Mouse (Mus musculus) midbrain, postnatal 0 days (tissue): Measurements from ENCODE around the gene Cdkn1a. TPM values are rescaled to one million over a fixed set of nuclear protein-coding genes. Genes with fewer than 3 reads are reported as not detected.

Experiments
- ATAC-seq: fragments of 200-750 bp; cut with Nextera tagmentation; 2 replicates; pipeline ENCODE4 v1.8.0; 2017; ENCODE audit warnings: moderate number of reproducible peaks, mild to moderate bottlenecking, moderate TSS enrichment, moderate library complexity; ENCODE audit not compliant: low FRiP score
- DNase-seq: peaks from one replicate; pipeline ENCODE4 v3.0.0-alpha.2; 2015; ENCODE audit warnings: low spot score
- H3K27ac ChIP-seq: fragments of 300-500 bp; sonication (generic); 2 replicates; pipeline ENCODE4 v1.5.1; 2014; ENCODE audit warnings: low read depth, mild to moderate bottlenecking, low read length, mixed read lengths
- H3K27me3 ChIP-seq: fragments of 300-500 bp; sonication (generic); 2 replicates; pipeline ENCODE4 v1.6.1; 2014; ENCODE audit warnings: low read length, control low read depth, mixed read lengths; ENCODE audit not compliant: insufficient read depth
- H3K36me3 ChIP-seq: fragments of 300-500 bp; sonication (generic); 2 replicates; pipeline ENCODE4 v1.6.1; 2014; ENCODE audit warnings: low read length, control low read depth, mixed read lengths; ENCODE audit not compliant: insufficient read depth
- H3K4me1 ChIP-seq: fragments of 300-500 bp; sonication (generic); 2 replicates; pipeline ENCODE4 v1.6.1; 2014; ENCODE audit warnings: mild to moderate bottlenecking, control low read depth, antibody characterized with exemption, low read length, mixed read lengths; ENCODE audit not compliant: insufficient read depth
- H3K4me2 ChIP-seq: fragments of 300-500 bp; sonication (generic); 2 replicates; pipeline ENCODE4 v1.6.1; 2014; ENCODE audit warnings: low read depth, mild to moderate bottlenecking, low read length, mixed read lengths; ENCODE audit not compliant: poor library complexity, severe bottlenecking
- H3K4me3 ChIP-seq: fragments of 300-500 bp; sonication (generic); 2 replicates; pipeline ENCODE4 v1.5.1; 2014; ENCODE audit warnings: low read depth, mild to moderate bottlenecking, low read length, moderate library complexity
- H3K9ac ChIP-seq: fragments of 300-500 bp; sonication (generic); replicated peaks from 2 replicates; pipeline ENCODE4 v1.6.1; 2014; ENCODE audit warnings: mild to moderate bottlenecking, low read length, moderate library complexity, mixed read lengths; ENCODE audit not compliant: poor library complexity, severe bottlenecking
- H3K9me3 ChIP-seq: fragments of 300-500 bp; sonication (generic); 2 replicates; pipeline ENCODE4 v1.6.1; 2016; ENCODE audit warnings: low read length, control low read depth
- CTCF ChIP-seq: IDR thresholded peaks from 2 replicates; pipeline ENCODE4 v1.5.1; 2016; ENCODE audit warnings: antibody characterized with exemption, mild to moderate bottlenecking
- WGBS: fragments of 180-500 bp; shearing (Covaris S2); extraction: QIAGEN DNeasy Blood & Tissue Kit; methylation state at CpG from one replicate; pipeline ENCODE4 v1.1.7; 2014; 5-methylcytosine and 5-hydroxymethylcytosine counted together
- polyA plus RNA-seq: library from polyadenylated mRNA; unstranded; fragments of >200 nt; fragmentation: Nextera tagmentation; extraction: Ambion mirVana; gene quantifications from 2 replicates; pipeline ENCODE4 v1.2.1, GENCODE M21; 2015
- total RNA-seq: library from RNA; depleted of rRNA; stranded (reverse); fragments of >200 nt; gene quantifications from 2 replicates; pipeline ENCODE4 v1.2.3, GENCODE M21; 2014

Gene Cdkn1a
- total and polyA plus RNA-seq, 2 experiments from 2014 or later, result 57.7 to 220 TPM

GRCm38 (mm10) chr17:29129341-29129740, 38.6 kb downstream of the Cdkn1a start:
- Histone ChIP-seq H3K27me3 (no peaks in the 10 kb centered on the region), H3K36me3 (no peaks in the 10 kb centered on the region), H3K4me2 (no peak overlapping the region), H3K4me1 (no peaks in the 10 kb centered on the region), H3K9me3 (no peaks in the 10 kb centered on the region), H3K4me3 (no peak overlapping the region), H3K9ac (no peak overlapping the region), H3K27ac (no peak overlapping the region)
- WGBS, result 54% methylated on average over 5 of the region's 5 CpGs
- no peak for ATAC-seq
- DNase-seq, result peak; percentile 25
- no peak for TF ChIP-seq CTCF

DNA sequence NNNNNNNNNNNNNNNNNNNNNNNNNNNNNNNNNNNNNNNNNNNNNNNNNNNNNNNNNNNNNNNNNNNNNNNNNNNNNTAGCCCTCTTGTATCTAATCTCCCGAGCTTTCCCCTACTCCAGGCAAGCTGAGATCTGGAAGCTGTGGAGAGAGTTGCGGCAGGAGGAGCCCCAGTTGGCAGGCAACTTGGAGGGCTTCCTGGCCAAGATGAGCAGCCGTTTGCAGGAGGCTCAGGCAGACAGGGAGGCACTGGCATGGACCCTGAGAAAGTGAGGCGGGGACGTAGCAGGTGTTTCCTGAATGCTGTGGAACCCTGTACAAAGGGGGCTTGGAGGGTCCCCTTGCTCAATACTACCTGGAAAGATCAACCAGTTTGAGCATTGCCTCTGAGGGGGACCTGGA, 44.3 kb downstream of the Cdkn1a start:
- Histone ChIP-seq H3K27ac (no peak overlapping the region), H3K4me3 (no peak overlapping the region), H3K4me2 (no peak overlapping the region), H3K36me3 (no peaks in the 10 kb centered on the region), H3K4me1 (no peaks in the 10 kb centered on the region), H3K27me3 (no peaks in the 10 kb centered on the region), H3K9me3 (no peaks in the 10 kb centered on the region), H3K9ac (no peak overlapping the region)
- WGBS, result 76% methylated on average over 5 of the region's 5 CpGs
- DNase-seq (no peak), ATAC-seq (no peak)
- TF ChIP-seq CTCF, result no peak

DNA sequence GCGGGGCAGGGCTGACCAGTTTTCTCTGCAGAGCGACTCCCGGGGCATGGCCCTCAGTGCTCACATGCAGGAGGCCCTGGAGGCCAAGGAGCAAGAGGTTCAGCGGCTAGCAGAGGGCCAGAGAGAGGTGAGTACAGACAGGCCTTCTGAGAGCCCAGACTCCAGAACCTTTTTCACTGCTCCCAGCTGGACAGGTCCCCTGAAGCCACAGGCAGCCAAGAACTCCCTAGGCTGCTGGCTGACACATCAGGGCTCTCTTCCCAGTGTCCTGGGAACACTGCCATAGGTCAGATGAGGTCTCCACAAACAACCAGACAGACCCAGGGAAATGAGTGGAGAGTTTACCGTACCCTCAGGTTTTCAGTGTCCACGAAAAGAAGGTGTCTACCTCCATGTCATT, 45.5 kb downstream of the Cdkn1a start:
- ATAC-seq, result no peak
- H3K9me3 ChIP-seq, result no peaks in the 10 kb centered on the region
- TF ChIP-seq CTCF, result no peak
- no peaks in the 10 kb centered on the region for H3K36me3 ChIP-seq
- no peak overlapping the region for H3K27ac ChIP-seq
- H3K9ac ChIP-seq, result no peak overlapping the region
- H3K4me2 ChIP-seq, result no peak overlapping the region
- no peak overlapping the region for H3K4me3 ChIP-seq
- WGBS, result 67% methylated on average over 6 of the region's 6 CpGs
- no peaks in the 10 kb centered on the region for H3K27me3 ChIP-seq
- peak; percentile 20 for DNase-seq
- no peaks in the 10 kb centered on the region for H3K4me1 ChIP-seq

- no peak for TF ChIP-seq CTCF
- no peak for ATAC-seq
- Histone ChIP-seq H3K9me3 (no peaks in the 10 kb centered on the region), H3K9ac (no peak overlapping the region), H3K4me2 (no peak overlapping the region), H3K4me1 (no peaks in the 10 kb centered on the region), H3K36me3 (no peaks in the 10 kb centered on the region), H3K27ac (no peak overlapping the region), H3K27me3 (no peaks in the 10 kb centered on the region), H3K4me3 (no peak overlapping the region)
- DNase-seq, result no peak
- 79% methylated on average over 7 of the region's 7 CpGs for WGBS
Measured at GRCm38 (mm10) chr17:29137906-29138305, 47.1 kb downstream of the Cdkn1a start.

DNA sequence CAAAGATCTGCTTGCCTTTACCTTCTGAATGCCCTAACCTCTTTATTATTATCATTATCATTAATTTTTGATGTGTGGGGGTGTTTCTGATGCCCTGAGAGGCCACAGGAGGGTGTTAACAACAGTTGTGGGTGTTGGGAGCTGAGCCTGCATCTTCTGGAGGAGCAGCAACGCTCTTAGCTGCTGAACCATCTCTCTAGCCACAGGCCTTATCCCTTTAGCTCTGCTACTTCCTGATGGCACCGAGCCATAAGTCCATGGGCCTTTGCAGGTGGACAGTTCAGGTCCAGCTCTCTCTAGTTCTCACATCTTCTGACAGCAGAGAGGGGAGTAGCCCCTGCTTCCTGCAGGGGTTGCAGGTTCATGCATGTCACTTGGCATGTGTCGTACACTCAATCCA, 50.8 kb downstream of the Cdkn1a start:
- H3K4me3 ChIP-seq, result no peak overlapping the region
- ATAC-seq (no peak), DNase-seq (no peak)
- H3K4me1 ChIP-seq, result no peaks in the 10 kb centered on the region
- WGBS, result 84% methylated on average over 3 of the region's 3 CpGs
- no peak overlapping the region for H3K27ac ChIP-seq
- no peaks in the 10 kb centered on the region for H3K27me3 ChIP-seq
- no peaks in the 10 kb centered on the region for H3K9me3 ChIP-seq
- TF ChIP-seq CTCF, result no peak
- no peaks in the 10 kb centered on the region for H3K36me3 ChIP-seq
- no peak overlapping the region for H3K4me2 ChIP-seq
- H3K9ac ChIP-seq, result no peak overlapping the region

DNA sequence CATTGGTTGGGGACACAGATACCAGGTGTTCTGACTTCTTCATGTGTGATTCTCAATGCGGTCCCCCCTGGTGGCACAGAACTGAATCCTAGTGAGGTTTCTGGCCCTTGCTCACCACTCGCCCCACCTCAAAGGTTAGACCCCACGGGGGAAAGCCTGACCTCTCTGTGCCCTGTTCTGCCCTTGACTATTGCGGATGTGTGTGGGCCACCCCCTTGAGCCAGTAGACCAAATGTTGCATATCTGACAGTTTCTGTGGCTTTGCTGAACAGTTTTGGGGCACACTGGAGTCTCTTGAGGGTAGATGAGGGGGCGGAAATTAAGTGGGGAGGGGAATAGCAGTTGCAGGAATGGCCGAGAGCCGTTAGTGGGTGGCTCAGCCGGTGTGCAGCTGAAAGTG, 52.5 kb downstream of the Cdkn1a start:
- 86% methylated on average over 8 of the region's 8 CpGs for WGBS

DNA sequence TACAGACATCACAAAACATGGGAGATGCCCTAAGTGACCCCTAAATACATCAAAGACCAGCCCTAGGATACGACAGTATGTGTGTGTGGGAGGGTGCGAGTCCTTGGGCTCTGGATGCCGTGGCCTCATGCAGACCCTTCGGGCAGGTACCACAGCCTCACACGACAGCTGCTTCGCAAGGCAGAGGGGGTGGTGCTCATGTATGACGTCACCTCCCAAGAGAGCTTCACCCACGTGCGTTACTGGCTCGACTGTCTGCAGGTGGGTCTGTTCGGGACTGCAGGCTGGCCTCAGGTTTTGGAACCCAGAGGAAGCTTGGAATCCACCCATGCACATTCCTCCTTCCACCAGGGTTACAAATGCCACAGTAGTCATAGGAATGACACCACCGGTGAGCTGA, 54.3 kb downstream of the Cdkn1a start:
- WGBS, result 94% methylated on average over 12 of the region's 12 CpGs
- Histone ChIP-seq H3K27me3 (no peaks in the 10 kb centered on the region), H3K36me3 (no peaks in the 10 kb centered on the region), H3K4me2 (no peak overlapping the region), H3K9me3 (no peaks in the 10 kb centered on the region), H3K4me3 (no peak overlapping the region), H3K4me1 (no peaks in the 10 kb centered on the region), H3K9ac (no peak overlapping the region), H3K27ac (no peak overlapping the region)
- no peak for ATAC-seq
- no peak for TF ChIP-seq CTCF
- no peak for DNase-seq

More for the DNA sequence above, 52.5 kb downstream of the Cdkn1a start:
- H3K4me2 ChIP-seq, result no peak overlapping the region
- H3K36me3 ChIP-seq, result no peaks in the 10 kb centered on the region
- no peak overlapping the region for H3K27ac ChIP-seq
- H3K4me3 ChIP-seq, result no peak overlapping the region
- no peak for TF ChIP-seq CTCF
- no peak for DNase-seq
- H3K9ac ChIP-seq, result no peak overlapping the region
- H3K27me3 ChIP-seq, result no peaks in the 10 kb centered on the region
- no peak for ATAC-seq
- H3K4me1 ChIP-seq, result no peaks in the 10 kb centered on the region
- no peaks in the 10 kb centered on the region for H3K9me3 ChIP-seq
